Mouse (Mus musculus): ENCODE measurements around the gene Zgpat.
A peak's percentile ranks its signal among the peaks of the same experiment; 100 is the strongest.

Gene Zgpat

GRCm38 (mm10) chr2:181364860-181365596, at the start of gene Zgpat, which contains the start of gene Arfrp1:
Gene Zgpat (plus strand): TSS chr2:181364928.
Gene Arfrp1 (minus strand): TSS chr2:181365404.
- peak; percentile 84 to 93 for DNase-seq (ENCODE audit: low spot score in 2 of 2)

GRCm38 (mm10) chr2:181319248-181320102, 45.3 kb upstream of the Zgpat start, which contains the start of gene Rtel1:
Gene Rtel1 (plus strand): TSS chr2:181319739.
- DNase-seq (ENCODE audit: low spot score in 2 of 2), result peak; percentile 83 to 91

- DNase-seq (ENCODE audit: low spot score in 2 of 2), result no peak
Measured at GRCm38 (mm10) chr2:181320103-181320499, 44.6 kb upstream of the Zgpat start.

- DNase-seq (ENCODE audit: low spot score in 2 of 2), result no peak
Measured at GRCm38 (mm10) chr2:181322136-181322535, 42.6 kb upstream of the Zgpat start.

- no peak for DNase-seq (ENCODE audit: low spot score in 2 of 2)
Measured at GRCm38 (mm10) chr2:181326098-181326497, 38.6 kb upstream of the Zgpat start.

GRCm38 (mm10) chr2:181332542-181332941, 32.2 kb upstream of the Zgpat start:
- no peak for DNase-seq (ENCODE audit: low spot score in 2 of 2)

- DNase-seq (ENCODE audit: low spot score in 2 of 2), result peak; percentile 62 to 85
Measured at GRCm38 (mm10) chr2:181334023-181334422, 30.7 kb upstream of the Zgpat start.

GRCm38 (mm10) chr2:181340426-181340825, 24.3 kb upstream of the Zgpat start:
- no peak for DNase-seq (ENCODE audit: low spot score in 2 of 2)

GRCm38 (mm10) chr2:181342766-181343165, 22.0 kb upstream of the Zgpat start:
- DNase-seq (ENCODE audit: low spot score in 2 of 2), result no peak

GRCm38 (mm10) chr2:181356780-181357179, 7.9 kb upstream of the Zgpat start:
- DNase-seq (ENCODE audit: low spot score in 2 of 2), result no peak

GRCm38 (mm10) chr2:181363946-181364345, 782 bp upstream of the Zgpat start:
- DNase-seq (ENCODE audit: low spot score in 2 of 2), result no peak

GRCm38 (mm10) chr2:181364487-181364859, 255 bp upstream of the Zgpat start:
- no peak for DNase-seq (ENCODE audit: low spot score in 2 of 2)

- peak in 1 of 2 experiments; percentile 38 for DNase-seq (ENCODE audit: low spot score in 2 of 2)
Measured at GRCm38 (mm10) chr2:181365655-181366075, 937 bp downstream of the Zgpat start.

GRCm38 (mm10) chr2:181370001-181370400, 5.3 kb downstream of the Zgpat start:
- no peak for DNase-seq (ENCODE audit: low spot score in 2 of 2)

- DNase-seq (ENCODE audit: low spot score in 2 of 2), result no peak
Measured at GRCm38 (mm10) chr2:181375787-181376186, 11.1 kb downstream of the Zgpat start.

GRCm38 (mm10) chr2:181377230-181377629, 12.5 kb downstream of the Zgpat start:
- no peak for DNase-seq (ENCODE audit: low spot score in 2 of 2)

- no peak for DNase-seq (ENCODE audit: low spot score in 2 of 2)
Measured at GRCm38 (mm10) chr2:181378701-181379100, 14.0 kb downstream of the Zgpat start.

- DNase-seq (ENCODE audit: low spot score in 2 of 2), result no peak
Measured at GRCm38 (mm10) chr2:181379778-181380177, 15.1 kb downstream of the Zgpat start, which contains the start of gene Lime1. Gene Lime1 (plus strand): TSS chr2:181380078.

GRCm38 (mm10) chr2:181380251-181380650, 15.5 kb downstream of the Zgpat start:
- no peak for DNase-seq (ENCODE audit: low spot score in 2 of 2)

GRCm38 (mm10) chr2:181381107-181381506, 16.4 kb downstream of the Zgpat start:
- DNase-seq (ENCODE audit: low spot score in 2 of 2), result no peak

GRCm38 (mm10) chr2:181381631-181382306, 17.0 kb downstream of the Zgpat start:
- no peak for DNase-seq (ENCODE audit: low spot score in 2 of 2)

GRCm38 (mm10) chr2:181384463-181384862, 19.7 kb downstream of the Zgpat start:
- peak in 1 of 2 experiments; percentile 61 for DNase-seq (ENCODE audit: low spot score in 2 of 2)
